Mouse (Mus musculus) E14TG2a.4 (cell line): ENCODE measurements around the gene Ccdc188.
"Not testable (repeated sequence)": the region's sequence is repeated elsewhere in the genome, so short reads cannot be mapped to it uniquely, and the experiment has no call there.

Source experiments
- CTCF ChIP-seq: conservative IDR thresholded peaks from 2 replicates; pipeline ENCODE4 v1.5.1; 2014; ENCODE audit warnings: low read length
- NANOG ChIP-seq: IDR thresholded peaks from 2 replicates; pipeline ENCODE4 v1.6.1; 2014; ENCODE audit warnings: borderline replicate concordance, low read length, mixed read lengths
- POU5F1 ChIP-seq: IDR thresholded peaks from 2 replicates; pipeline ENCODE4 v1.6.1; 2014; ENCODE audit warnings: low read length, borderline replicate concordance

GRCm38 (mm10) chr16:18195561-18195960 lies 22.1 kb upstream of the Ccdc188 start:
- not testable (repeated sequence) for TF ChIP-seq CTCF, NANOG, POU5F1
